Mouse (Mus musculus) liver, adult 2 months (tissue): ENCODE measurements around the gene Foxi3.

Experiments used
- CTCF ChIP-seq: fragments of 200-500 bp; IDR thresholded peaks from 2 replicates; pipeline ENCODE4 v1.5.1; 2011; ENCODE audit warnings: low read depth, low read length, control low read depth
- POLR2A ChIP-seq: fragments of 200-500 bp; IDR thresholded peaks from 2 replicates; pipeline ENCODE4 v1.6.1; 2011; ENCODE audit warnings: low read length, control low read depth; ENCODE audit not compliant: insufficient read depth; ENCODE audit errors: extremely low read depth

GRCm38 (mm10) chr6:70918827-70919226 is 37.5 kb upstream of the Foxi3 start, which contains the start of gene Tex37:
- TF ChIP-seq CTCF (no peak), POLR2A (no peak)
